In genomic region chr10:128491495-128491894, GRCm38 (mm10) we compare ENCODE assay signal across 8 mouse cellular contexts. TPM values are rescaled to one million over a fixed set of nuclear protein-coding genes. Genes with fewer than 3 reads are reported as not detected.
A peak's percentile ranks its signal among the peaks of the same experiment; 100 is the strongest.
DNase-seq lines count a peak whose midpoint lies in the region; ATAC-seq lines count a peak whose summit lies in the region.

No protein-coding gene starts in this region.

- H3K27me3 ChIP-seq in heart, embryonic 16.5 days (ENCODE audit: control insufficient read depth, insufficient read depth, low read length), result no peaks in the 10 kb centered on the region
- no peaks in the 10 kb centered on the region for H3K27me3 ChIP-seq in limb, embryonic 11.5 days (ENCODE audit: control insufficient read depth, insufficient read depth, low read length)
- H3K27me3 ChIP-seq in midbrain, embryonic 14.5 days (ENCODE audit: control insufficient read depth, insufficient read depth, low read length), result no peaks in the 10 kb centered on the region

- H3K4me3 ChIP-seq in heart, embryonic 16.5 days (ENCODE audit: low read length), result peak overlapping the region; percentile 75
- H3K4me3 ChIP-seq in limb, embryonic 11.5 days (ENCODE audit: low read depth, low read length), result 0 out of 2 replicates have a peak overlapping the region, but pooled peaks have one; percentile 5
- peak overlapping the region; percentile 81; the same call in 1 of the 2 replicates for H3K4me3 ChIP-seq in midbrain, embryonic 14.5 days (replicated peaks; ENCODE audit: low read depth, low read length)

- H3K36me3 ChIP-seq in heart, embryonic 16.5 days (ENCODE audit: control insufficient read depth, insufficient read depth), result peaks cover 47% of the 10 kb centered on the region
- peaks cover 32% of the 10 kb centered on the region for H3K36me3 ChIP-seq in limb, embryonic 11.5 days (ENCODE audit: control insufficient read depth, insufficient read depth, low read length)
- H3K36me3 ChIP-seq in midbrain, embryonic 14.5 days (ENCODE audit: control insufficient read depth, insufficient read depth, low read length), result peaks cover 54% of the 10 kb centered on the region

- peak overlapping the region; percentile 78 for H3K4me2 ChIP-seq in heart, embryonic 16.5 days (ENCODE audit: low read depth, low read length)
- no peak overlapping the region for H3K4me2 ChIP-seq in limb, embryonic 11.5 days (ENCODE audit: low read depth, severe bottlenecking)
- H3K4me2 ChIP-seq in midbrain, embryonic 14.5 days (ENCODE audit: low read length), result peak overlapping the region; percentile 71

- WGBS in heart, embryonic 16.5 days, result 22% methylated on average over 6 of the region's 6 CpGs
- WGBS in limb, embryonic 11.5 days, result 80% methylated on average over 6 of the region's 6 CpGs
- WGBS in midbrain, embryonic 14.5 days, result 85% methylated on average over 6 of the region's 6 CpGs

- H3K9me3 ChIP-seq in heart, embryonic 16.5 days (replicated peaks; ENCODE audit: control insufficient read depth, low read length), result no peaks in the 10 kb centered on the region
- no peaks in the 10 kb centered on the region for H3K9me3 ChIP-seq in limb, embryonic 11.5 days (ENCODE audit: control insufficient read depth, low read length)
- no peaks in the 10 kb centered on the region for H3K9me3 ChIP-seq in midbrain, embryonic 14.5 days (ENCODE audit: control insufficient read depth, low read length)

- peak overlapping the region; percentile 88 for H3K9ac ChIP-seq in heart, embryonic 16.5 days (ENCODE audit: low read length)
- H3K9ac ChIP-seq in limb, embryonic 11.5 days (ENCODE audit: low read length), result no peak overlapping the region; the same call in 1 of the 2 replicates
- peak overlapping the region; percentile 34; the same call in 1 of the 2 replicates for H3K9ac ChIP-seq in midbrain, embryonic 14.5 days (replicated peaks; ENCODE audit: low read length)

- H3K27ac ChIP-seq in heart, embryonic 16.5 days (ENCODE audit: low read length), result peak overlapping the region; percentile 99
- no peak overlapping the region for H3K27ac ChIP-seq in limb, embryonic 11.5 days (replicated peaks; ENCODE audit: low read depth, low read length)
- no peak overlapping the region; the same call in 1 of the 2 replicates for H3K27ac ChIP-seq in midbrain, embryonic 14.5 days (replicated peaks; ENCODE audit: low read depth, low read length)

- no peak for ATAC-seq in CD4-positive, CD25-positive, alpha-beta regulatory T cell, adult 4 months
- ATAC-seq in heart, embryonic 16.5 days (replicated peaks; ENCODE audit: extremely low read depth, insufficient read depth, low FRiP score), result no peak
- no peak for ATAC-seq in limb, embryonic 11.5 days (ENCODE audit: insufficient number of reproducible peaks, low FRiP score, low TSS enrichment, low read depth)
- no peak for ATAC-seq in midbrain, embryonic 14.5 days (ENCODE audit: low FRiP score, low TSS enrichment)

- peak; percentile 60 for DNase-seq in CD4-positive, CD25-positive, alpha-beta regulatory T cell, adult 2 months (ENCODE audit: low read depth, low spot score)
- peak; percentile 53 for DNase-seq in adrenal gland, postnatal 14 days
- DNase-seq in limb, embryonic 11.5 days (ENCODE audit: low spot score), result no peak
- DNase-seq in midbrain, embryonic 14.5 days, result peak; percentile 6
- DNase-seq in thymus, adult 18-20 months, result no peak
- no peak for DNase-seq in thymus, postnatal 14 days

- peaks cover 42% of the 10 kb centered on the region for H3K4me1 ChIP-seq in heart, embryonic 16.5 days (ENCODE audit: control insufficient read depth, insufficient read depth, low read length)
- peaks cover 11% of the 10 kb centered on the region for H3K4me1 ChIP-seq in limb, embryonic 11.5 days (ENCODE audit: control insufficient read depth, insufficient read depth, low read length)
- peaks cover 24% of the 10 kb centered on the region for H3K4me1 ChIP-seq in midbrain, embryonic 14.5 days (ENCODE audit: control insufficient read depth, insufficient read depth, low read length)

RNA-seq across cellular contexts. Expression of gene Myl6, which starts 2.5 kb away (rescaled TPM):
- polyA plus RNA-seq in CD4-positive, CD25-positive, alpha-beta regulatory T cell, adult 4 months (2017; shearing (Covaris generic)), result 100 to 1,000 TPM; 937 to 954 TPM
- total RNA-seq in adrenal gland, postnatal 14 days (2021), result 800 and 862 TPM in 2 replicates
- polyA plus RNA-seq in heart, embryonic 16.5 days (2015; fragmentation: Nextera tagmentation; extraction: Ambion mirVana), result 945 and 1,125 TPM in 2 replicates
- polyA plus RNA-seq in limb, embryonic 11.5 days (2014; fragmentation: Nextera tagmentation; extraction: Ambion mirVana), result 656 and 696 TPM in 2 replicates
- 750 and 787 TPM in 2 replicates for polyA plus RNA-seq in midbrain, embryonic 14.5 days (2014; fragmentation: Nextera tagmentation; extraction: Ambion mirVana)

RNA-seq across cellular contexts. Expression of gene Myl6b, which starts 7.0 kb away (rescaled TPM):
- polyA plus RNA-seq in CD4-positive, CD25-positive, alpha-beta regulatory T cell, adult 4 months (2017; shearing (Covaris generic)), result 1 to 10 TPM; 4.3 to 5.4 TPM
- total RNA-seq in adrenal gland, postnatal 14 days (2021), result 4.7 and 5.0 TPM in 2 replicates
- polyA plus RNA-seq in heart, embryonic 16.5 days (2015; fragmentation: Nextera tagmentation; extraction: Ambion mirVana), result 4.2 and 4.4 TPM in 2 replicates
- 3.1 and 4.4 TPM in 2 replicates for polyA plus RNA-seq in limb, embryonic 11.5 days (2014; fragmentation: Nextera tagmentation; extraction: Ambion mirVana)
- polyA plus RNA-seq in midbrain, embryonic 14.5 days (2014; fragmentation: Nextera tagmentation; extraction: Ambion mirVana), result 5.3 and 6.8 TPM in 2 replicates

RNA-seq across cellular contexts. Expression of gene Smarcc2, which starts 32.4 kb away (rescaled TPM):
- 10 to 100 TPM; 45.7 to 62.7 TPM for polyA plus RNA-seq in CD4-positive, CD25-positive, alpha-beta regulatory T cell, adult 4 months (2017; shearing (Covaris generic))
- total RNA-seq in adrenal gland, postnatal 14 days (2021), result 107 and 108 TPM in 2 replicates
- polyA plus RNA-seq in heart, embryonic 16.5 days (2015; fragmentation: Nextera tagmentation; extraction: Ambion mirVana), result 54.9 and 57.5 TPM in 2 replicates
- polyA plus RNA-seq in limb, embryonic 11.5 days (2014; fragmentation: Nextera tagmentation; extraction: Ambion mirVana), result 96.5 and 105 TPM in 2 replicates
- 172 and 229 TPM in 2 replicates for polyA plus RNA-seq in midbrain, embryonic 14.5 days (2014; fragmentation: Nextera tagmentation; extraction: Ambion mirVana)

RNA-seq across cellular contexts. Expression of gene Esyt1, which starts 34.2 kb away (rescaled TPM):
- 10 to 100 TPM; 68.4 to 84.4 TPM for polyA plus RNA-seq in CD4-positive, CD25-positive, alpha-beta regulatory T cell, adult 4 months (2017; shearing (Covaris generic))
- 28.5 and 36.9 TPM in 2 replicates for total RNA-seq in adrenal gland, postnatal 14 days (2021)
- 22.5 and 25.7 TPM in 2 replicates for polyA plus RNA-seq in heart, embryonic 16.5 days (2015; fragmentation: Nextera tagmentation; extraction: Ambion mirVana)
- 7.6 and 8.9 TPM in 2 replicates for polyA plus RNA-seq in limb, embryonic 11.5 days (2014; fragmentation: Nextera tagmentation; extraction: Ambion mirVana)
- 6.0 and 10.9 TPM in 2 replicates for polyA plus RNA-seq in midbrain, embryonic 14.5 days (2014; fragmentation: Nextera tagmentation; extraction: Ambion mirVana)

RNA-seq across cellular contexts. Expression of gene Zc3h10, which starts 56.1 kb away (rescaled TPM):
- polyA plus RNA-seq in CD4-positive, CD25-positive, alpha-beta regulatory T cell, adult 4 months (2017; shearing (Covaris generic)), result 10 to 100 TPM in 1 of 2 experiments, 1 to 10 TPM in 1; 9.2 to 11.8 TPM
- total RNA-seq in adrenal gland, postnatal 14 days (2021), result 12.6 and 13.5 TPM in 2 replicates
- 8.4 and 9.5 TPM in 2 replicates for polyA plus RNA-seq in heart, embryonic 16.5 days (2015; fragmentation: Nextera tagmentation; extraction: Ambion mirVana)
- 15.3 and 19.4 TPM in 2 replicates for polyA plus RNA-seq in limb, embryonic 11.5 days (2014; fragmentation: Nextera tagmentation; extraction: Ambion mirVana)
- polyA plus RNA-seq in midbrain, embryonic 14.5 days (2014; fragmentation: Nextera tagmentation; extraction: Ambion mirVana), result 17.6 and 19.6 TPM in 2 replicates

Comparison
In these comparisons a context has a peak if more than half of its experiments do, and no peak if none do; other contexts are left out.
1. DNase-seq: peak in CD4-positive, CD25-positive, alpha-beta regulatory T cell, adult 2 months (single experiment), adrenal gland, postnatal 14 days (single experiment) and midbrain, embryonic 14.5 days (single experiment); none in limb, embryonic 11.5 days (single experiment), thymus, adult 18-20 months (0 of 2) and thymus, postnatal 14 days (single experiment).
2. H3K4me3 ChIP-seq: peak in every context shown above with its lines; median percentile 81 in midbrain, embryonic 14.5 days; 75 in heart, embryonic 16.5 days; 5 in limb, embryonic 11.5 days.